Mouse (Mus musculus) C2C12 (cell line): ENCODE results near the gene Adgrb2.

Source experiments
- CTCF ChIP-seq: IDR thresholded peaks from one replicate; pipeline ENCODE4 v1.5.1; 2011; ENCODE audit not compliant: control insufficient read depth, insufficient read depth, insufficient read length
- MAX ChIP-seq: IDR thresholded peaks from one replicate; pipeline ENCODE4 v1.6.1; 2011; ENCODE audit warnings: mild to moderate bottlenecking, control low read depth
- MYOG ChIP-seq: IDR thresholded peaks from one replicate; pipeline ENCODE4 v1.6.1; 2011; ENCODE audit not compliant: control insufficient read depth, insufficient read length; ENCODE audit errors: extremely low read depth

DNA sequence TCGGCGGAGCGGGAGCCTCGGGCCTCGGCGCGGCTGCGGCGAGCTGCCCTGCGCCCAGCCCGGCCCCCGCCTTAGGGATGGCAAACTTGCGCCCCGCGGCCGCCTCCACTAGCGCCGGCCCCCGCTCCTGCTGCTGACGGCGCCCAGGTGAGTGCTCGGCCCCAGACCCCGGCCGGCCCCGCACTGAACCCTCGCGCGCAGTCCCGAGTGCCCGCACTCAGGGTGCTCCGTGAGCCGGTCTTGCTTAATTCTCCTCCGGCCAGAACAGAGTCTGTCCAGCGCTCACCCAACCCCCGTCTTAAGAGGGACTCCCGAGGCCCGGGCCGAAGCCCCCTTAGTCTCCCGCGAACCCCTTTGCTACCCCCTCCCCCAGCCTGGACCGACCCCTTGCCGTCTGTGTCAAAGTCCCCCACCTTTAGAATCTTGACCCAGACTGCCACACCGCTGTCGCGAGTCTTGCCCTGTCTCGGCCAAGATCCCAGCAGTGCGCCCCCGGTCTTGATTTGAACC is 546 bp downstream of the Adgrb2 start:
- no peak for TF ChIP-seq CTCF
- no peak for TF ChIP-seq MYOG
- no peak for TF ChIP-seq MAX
